Mouse (Mus musculus) ovary, postnatal 10 days (tissue): ENCODE data around the gene Olfr808.

Experiments used
- DNase-seq: peaks from one replicate; pipeline ENCODE4 v3.0.0; 2022; ENCODE audit warnings: low spot score

Olfr808 gene

GRCm38 (mm10) chr10:129765182-129765581, at the start of gene Olfr808:
Gene Olfr808, plus strand, starts transcription at chr10:129765482.
- DNase-seq = no peak

DNA sequence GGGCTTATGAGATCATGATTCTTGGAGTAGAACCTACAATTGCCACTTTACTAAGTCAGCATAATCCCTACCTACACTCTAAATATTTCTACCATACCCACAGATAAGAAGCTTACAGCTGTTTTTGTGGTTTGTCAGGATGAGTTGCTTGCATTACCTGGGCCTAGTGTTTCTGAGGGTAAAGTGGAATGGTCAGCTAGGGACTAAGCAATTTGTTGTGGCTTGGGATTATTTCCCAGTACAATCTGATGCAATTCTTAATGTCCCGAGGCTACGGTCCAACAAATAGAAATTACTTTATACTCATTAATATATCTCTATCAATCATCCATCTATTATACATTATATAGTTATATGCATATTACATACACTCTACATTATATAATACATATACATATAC, 36.0 kb upstream of the Olfr808 start, which contains the start of gene Olfr805:
TSS of gene Olfr805 (minus strand) at position 101 of the 400 bp plus-strand sequence.
- DNase-seq = no peak

- no peak for DNase-seq
Observed at GRCm38 (mm10) chr10:129741821-129742220, 23.5 kb upstream of the Olfr808 start, which contains the start of gene Olfr806. Gene Olfr806, minus strand, starts transcription at chr10:129741921.

GRCm38 (mm10) chr10:129757693-129758092, 7.6 kb upstream of the Olfr808 start, which contains the start of gene Olfr807:
Gene Olfr807, minus strand, starts transcription at chr10:129757793.
- DNase-seq = no peak

- no peak for DNase-seq
Observed at GRCm38 (mm10) chr10:129774338-129774737, 9.1 kb downstream of the Olfr808 start, which contains the start of gene Olfr809. Gene Olfr809, plus strand, starts transcription at chr10:129774638.

GRCm38 (mm10) chr10:129778123-129778522, 12.8 kb downstream of the Olfr808 start:
- DNase-seq = no peak

DNA sequence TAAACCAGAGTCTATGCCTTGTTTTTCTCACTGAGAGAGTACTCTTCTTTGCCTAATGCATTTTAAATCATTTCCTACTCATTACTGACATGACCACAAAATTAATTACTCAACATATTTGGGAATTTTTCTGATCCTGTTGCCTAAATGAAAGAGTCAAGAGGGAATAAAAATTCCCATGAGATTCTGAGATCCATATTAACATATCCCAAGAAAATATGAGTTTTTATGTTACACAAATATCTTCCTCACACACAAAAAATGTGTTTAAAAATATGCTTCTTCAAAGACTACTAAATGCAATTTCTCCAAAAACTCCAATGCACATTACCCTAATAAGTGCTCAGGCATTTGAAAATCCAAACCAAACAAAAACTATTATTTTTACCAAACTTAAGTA, 29.5 kb downstream of the Olfr808 start, which contains the start of gene Olfr810:
TSS of gene Olfr810 (minus strand) at position 101 of the 400 bp plus-strand sequence.
- no peak for DNase-seq

GRCm38 (mm10) chr10:129804296-129804695, 39.0 kb downstream of the Olfr808 start, which contains the start of gene Olfr811:
Gene Olfr811, minus strand, starts transcription at chr10:129804396.
- no peak for DNase-seq
